Comparison of ENCODE assay signal across 9 mouse cellular contexts in the genomic region with DNA sequence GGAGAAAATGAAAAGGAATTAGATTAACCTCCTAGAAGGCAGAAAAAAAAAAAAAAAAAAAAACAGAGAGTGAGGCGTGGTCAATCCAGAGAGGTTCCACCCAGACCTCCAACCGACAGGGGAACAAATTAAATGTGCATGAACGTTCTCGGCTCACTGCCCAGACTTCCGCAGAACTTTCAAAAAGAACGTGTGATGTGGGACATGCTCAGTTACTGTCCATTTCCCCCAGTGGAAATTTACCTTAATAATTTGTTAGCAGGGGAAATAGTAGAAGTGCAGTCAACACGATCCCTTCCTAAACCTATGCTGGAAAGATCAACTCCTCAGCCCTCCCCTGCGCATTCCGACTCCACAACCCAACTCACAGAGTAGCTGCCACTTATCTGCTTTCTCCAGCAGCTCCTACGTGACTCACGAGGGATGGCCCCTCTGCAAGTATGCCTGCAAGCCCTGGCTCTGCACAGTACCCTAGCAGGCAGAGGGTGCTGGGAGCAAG. TPM values are rescaled to one million over a fixed set of nuclear protein-coding genes. Genes with fewer than 3 reads are reported as not detected.
DNase-seq lines count a peak whose midpoint lies in the region; ATAC-seq lines count a peak whose summit lies in the region.
"Had no signal": no experiment of that assay in that cellular context is flagged by ENCODE, and none has a peak within 500 bp of the region (broad histone marks: within the 10 kb centered on the region; RNA-seq: fewer than 3 reads in every experiment).

No protein-coding gene starts in this region.

- no peaks in the 10 kb centered on the region for H3K9me3 ChIP-seq in heart, embryonic 12.5 days (replicated peaks)
- H3K9me3 ChIP-seq in limb, embryonic 12.5 days: no peaks in the 10 kb centered on the region
- no peaks in the 10 kb centered on the region for H3K9me3 ChIP-seq in stomach, embryonic 15.5 days
- H3K9me3 ChIP-seq in forebrain, embryonic 13.5 days (replicated peaks): no peaks in the 10 kb centered on the region

- DNase-seq in spleen, postnatal 36 days (ENCODE audit: low spot score in 2 of 2): peak; percentile 24 to 30
- DNase-seq in spleen, postnatal 14 days (ENCODE audit: low spot score in 2 of 2): no peak
- no peak for DNase-seq in layer of hippocampus, postnatal 14 days (ENCODE audit: low spot score in 2 of 2)
- DNase-seq in neural tube, embryonic 10.5 days (ENCODE audit: extremely low spot score, low spot score): no peak

- peak overlapping the region; percentile 82 for H3K27ac ChIP-seq in heart, embryonic 12.5 days (ENCODE audit: poor library complexity, severe bottlenecking)
- H3K27ac ChIP-seq in limb, embryonic 12.5 days: peak overlapping the region; percentile 64
- H3K27ac ChIP-seq in stomach, embryonic 15.5 days: peak overlapping the region; percentile 76
- no peak overlapping the region for H3K27ac ChIP-seq in forebrain, embryonic 13.5 days

- H3K36me3 ChIP-seq in heart, embryonic 12.5 days: no peaks in the 10 kb centered on the region
- no peaks in the 10 kb centered on the region for H3K36me3 ChIP-seq in limb, embryonic 12.5 days
- no peaks in the 10 kb centered on the region for H3K36me3 ChIP-seq in stomach, embryonic 15.5 days
- H3K36me3 ChIP-seq in forebrain, embryonic 13.5 days (ENCODE audit: poor library complexity, severe bottlenecking): no peaks in the 10 kb centered on the region

- WGBS in heart, embryonic 12.5 days: 19% methylated on average over 11 of the region's 11 CpGs
- 41% methylated on average over 11 of the region's 11 CpGs for WGBS in limb, embryonic 12.5 days
- WGBS in stomach, embryonic 15.5 days: 41% methylated on average over 11 of the region's 11 CpGs
- 75% methylated on average over 11 of the region's 11 CpGs for WGBS in forebrain, embryonic 13.5 days

- peak overlapping the region; percentile 37 for H3K4me2 ChIP-seq in heart, embryonic 12.5 days
- peak overlapping the region; percentile 21 for H3K4me2 ChIP-seq in limb, embryonic 12.5 days
- H3K4me2 ChIP-seq in stomach, embryonic 15.5 days: peak overlapping the region; percentile 5; the same call in 1 of the 2 replicates
- no peak overlapping the region for H3K4me2 ChIP-seq in forebrain, embryonic 13.5 days

- H3K27me3 ChIP-seq in heart, embryonic 12.5 days (replicated peaks): no peaks in the 10 kb centered on the region
- H3K27me3 ChIP-seq in limb, embryonic 12.5 days: no peaks in the 10 kb centered on the region
- H3K27me3 ChIP-seq in stomach, embryonic 15.5 days (replicated peaks): no peaks in the 10 kb centered on the region
- no peaks in the 10 kb centered on the region for H3K27me3 ChIP-seq in forebrain, embryonic 13.5 days

- H3K9ac ChIP-seq in heart, embryonic 12.5 days: no peak overlapping the region
- no peak overlapping the region for H3K9ac ChIP-seq in limb, embryonic 12.5 days (replicated peaks)
- no peak overlapping the region for H3K9ac ChIP-seq in stomach, embryonic 15.5 days
- H3K9ac ChIP-seq in forebrain, embryonic 13.5 days: no peak overlapping the region

- ATAC-seq in heart, embryonic 12.5 days (ENCODE audit: insufficient number of reproducible peaks, low FRiP score): peak; percentile 92
- ATAC-seq in limb, embryonic 12.5 days (ENCODE audit: insufficient number of reproducible peaks, insufficient read depth, low FRiP score, low TSS enrichment, low read depth): no peak
- ATAC-seq in stomach, embryonic 15.5 days (ENCODE audit: insufficient read depth, low FRiP score, low read depth): peak; percentile 94
- no peak for ATAC-seq in forebrain, embryonic 13.5 days

- H3K4me3 ChIP-seq in heart, embryonic 12.5 days: no peak overlapping the region
- H3K4me3 ChIP-seq in limb, embryonic 12.5 days (replicated peaks): no peak overlapping the region
- no peak overlapping the region for H3K4me3 ChIP-seq in stomach, embryonic 15.5 days (replicated peaks)
- H3K4me3 ChIP-seq in forebrain, embryonic 13.5 days: no peak overlapping the region
- H3K4me3 ChIP-seq: myocyte had no signal

- H3K4me1 ChIP-seq in heart, embryonic 12.5 days (replicated peaks): peaks cover 54% of the 10 kb centered on the region
- H3K4me1 ChIP-seq in limb, embryonic 12.5 days (replicated peaks): peaks cover 39% of the 10 kb centered on the region
- peaks cover 16% of the 10 kb centered on the region for H3K4me1 ChIP-seq in stomach, embryonic 15.5 days
- H3K4me1 ChIP-seq in forebrain, embryonic 13.5 days: no peaks in the 10 kb centered on the region

RNA-seq across cellular contexts. Expression of a gene that starts 35.1 kb away (rescaled TPM):
- polyA plus RNA-seq in heart, embryonic 12.5 days (2016; fragmentation: Nextera tagmentation; extraction: Ambion mirVana): 27.0 and 27.4 TPM in 2 replicates
- polyA plus RNA-seq in limb, embryonic 12.5 days (2016; fragmentation: Nextera tagmentation; extraction: Ambion mirVana): 38.3 and 41.2 TPM in 2 replicates
- 36.6 and 39.8 TPM in 2 replicates for polyA plus RNA-seq in stomach, embryonic 15.5 days (2015; fragmentation: Nextera tagmentation; extraction: Ambion mirVana)
- 10 to 100 TPM; 20.6 to 23.3 TPM for total RNA-seq in layer of hippocampus, postnatal 14 days (2021)
- polyA plus RNA-seq in forebrain, embryonic 13.5 days (2015; fragmentation: Nextera tagmentation; extraction: Ambion mirVana): 20.7 and 29.0 TPM in 2 replicates
- polyA plus RNA-seq: myocyte had no signal

Comparison
In these comparisons a context has a peak if more than half of its experiments do, and no peak if none do; other contexts are left out.
1. DNase-seq: peak in spleen, postnatal 36 days (2 of 2); none in spleen, postnatal 14 days (0 of 2), layer of hippocampus, postnatal 14 days (0 of 2) and neural tube, embryonic 10.5 days (single experiment).
2. ATAC-seq: peak in heart, embryonic 12.5 days (single experiment) and stomach, embryonic 15.5 days (single experiment); none in limb, embryonic 12.5 days (single experiment) and forebrain, embryonic 13.5 days (single experiment).